Mouse (Mus musculus): ENCODE measurements around the gene Scnn1a. TPM values are rescaled to one million over a fixed set of nuclear protein-coding genes. Genes with fewer than 3 reads are reported as not detected.

Gene Scnn1a
- polyA plus RNA-seq, 1 experiment from 2014 or later = 0.21 TPM

DNA sequence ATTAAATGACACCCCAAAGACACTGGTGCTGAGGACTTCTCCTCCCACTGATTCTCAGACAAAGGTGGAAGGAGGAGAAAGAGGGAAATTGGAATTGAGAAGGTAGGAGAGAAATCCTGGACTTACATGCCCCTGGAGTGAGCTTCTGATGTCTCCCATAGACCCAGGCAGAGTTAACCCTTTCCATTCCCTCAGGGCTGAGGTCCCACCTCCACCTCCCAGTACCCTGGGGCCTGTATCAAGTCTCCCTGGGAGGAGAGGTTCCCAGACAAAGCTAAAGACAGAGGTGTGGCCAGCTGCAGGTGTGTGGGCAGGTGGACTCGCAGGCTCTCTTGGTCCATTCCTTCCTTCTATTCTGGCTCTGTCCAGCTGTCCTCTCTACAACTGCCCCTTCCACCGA is 61.6 kb downstream of the Scnn1a start:
- DNase-seq (ENCODE audit: low spot score) (no peak), ATAC-seq (replicated peaks; ENCODE audit: low FRiP score) (no peak)
- Histone ChIP-seq H3K4me1 (replicated peaks; ENCODE audit: control insufficient read depth, insufficient read depth, low read length) (peaks cover 6% of the 10 kb centered on the region; the same call in 1 of the 2 replicates), H3K4me2 (ENCODE audit: low read depth, low read length, severe bottlenecking) (no peak overlapping the region), H3K9me3 (ENCODE audit: control insufficient read depth, low read length) (no peaks in the 10 kb centered on the region), H3K36me3 (ENCODE audit: control insufficient read depth, insufficient read depth, low read length) (no peaks in the 10 kb centered on the region), H3K27me3 (ENCODE audit: control insufficient read depth, insufficient read depth, low read length) (peaks cover 35% of the 10 kb centered on the region), H3K9ac (ENCODE audit: low read length) (no peak overlapping the region), H3K27ac (ENCODE audit: low read depth, low read length) (no peak overlapping the region), H3K4me3 (ENCODE audit: low read depth, low read length) (no peak overlapping the region)
- WGBS = 59% methylated on average over 2 of the region's 2 CpGs

DNA sequence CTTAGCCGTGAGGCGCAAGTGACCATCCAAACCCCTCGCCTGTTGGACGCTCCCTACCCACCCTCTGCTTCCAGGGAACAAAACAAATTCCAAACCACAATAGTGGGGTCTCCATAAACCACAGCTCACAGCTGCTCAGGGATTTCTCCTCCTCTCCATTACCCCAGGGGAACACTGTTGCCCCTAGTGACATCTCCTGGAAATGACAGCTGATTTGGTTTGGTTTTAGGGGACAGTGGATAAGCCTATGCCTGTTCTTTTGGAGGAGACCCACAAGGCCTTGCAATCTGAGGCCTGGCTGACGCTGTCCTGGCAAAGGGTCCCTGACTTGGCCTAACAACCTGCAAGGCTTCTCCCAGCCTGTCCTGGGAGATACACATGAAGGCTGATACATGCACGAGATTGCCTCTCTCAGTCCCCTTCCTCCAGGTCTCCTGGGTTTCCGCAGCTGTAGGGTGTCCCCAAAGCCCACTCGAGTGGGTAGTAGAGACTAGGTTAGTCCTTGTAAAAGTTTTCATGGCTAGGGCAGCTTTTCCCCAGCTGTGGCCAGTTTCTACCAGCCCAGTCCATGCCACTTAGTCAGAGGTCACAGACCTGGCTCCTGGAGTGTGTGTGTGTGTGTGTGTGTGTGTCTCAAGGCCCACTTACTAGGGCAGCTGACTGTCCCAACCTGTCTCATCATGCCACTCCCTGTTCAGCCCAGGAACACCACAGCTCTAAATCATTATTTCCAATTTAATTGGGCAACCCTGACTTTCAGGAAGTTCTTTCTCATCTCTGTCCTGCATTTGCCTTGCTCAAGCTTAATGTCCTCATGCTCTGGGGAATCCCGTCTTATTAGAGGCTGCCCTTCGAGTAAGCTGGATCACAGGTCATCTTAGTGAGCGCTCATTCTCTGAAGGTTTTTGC is 64.9 kb downstream of the Scnn1a start:
- H3K4me1 ChIP-seq (replicated peaks; ENCODE audit: control insufficient read depth, insufficient read depth, low read length) = no peaks in the 10 kb centered on the region
- ATAC-seq (replicated peaks; ENCODE audit: low FRiP score) = no peak; the same call in 1 of the 2 replicates
- H3K4me3 ChIP-seq (ENCODE audit: low read depth, low read length) = no peak overlapping the region
- no peaks in the 10 kb centered on the region for H3K36me3 ChIP-seq (ENCODE audit: control insufficient read depth, insufficient read depth, low read length)
- peaks cover 12% of the 10 kb centered on the region for H3K27me3 ChIP-seq (ENCODE audit: control insufficient read depth, insufficient read depth, low read length)
- WGBS = 65% methylated on average over 11 of the region's 11 CpGs
- DNase-seq (ENCODE audit: low spot score) = no peak
- H3K4me2 ChIP-seq (ENCODE audit: low read depth, low read length, severe bottlenecking) = no peak overlapping the region
- H3K9me3 ChIP-seq (ENCODE audit: control insufficient read depth, low read length) = no peaks in the 10 kb centered on the region
- no peak overlapping the region for H3K9ac ChIP-seq (ENCODE audit: low read length)
- H3K27ac ChIP-seq (ENCODE audit: low read depth, low read length) = no peak overlapping the region

DNA sequence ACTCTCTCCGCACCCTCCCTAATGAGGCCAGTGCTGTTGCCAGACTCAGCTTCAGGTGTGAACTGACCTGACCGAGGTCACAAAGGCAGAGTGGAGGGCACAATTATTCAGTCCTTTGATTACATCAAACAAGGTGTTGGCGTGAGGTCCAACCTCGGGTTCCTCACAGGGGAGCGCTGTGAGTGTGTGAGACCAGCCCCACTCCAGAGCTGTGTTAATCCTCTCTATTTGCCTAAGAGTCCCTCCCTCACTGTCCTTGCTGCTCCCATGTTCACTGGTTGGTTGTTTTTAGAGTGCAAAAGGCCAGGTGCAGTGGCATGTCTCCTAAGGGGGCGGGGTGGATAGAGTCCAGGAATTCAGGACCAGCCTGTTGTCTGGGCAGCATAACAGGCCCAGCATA is 65.6 kb downstream of the Scnn1a start:
- H3K9me3 ChIP-seq (ENCODE audit: control insufficient read depth, low read length) = no peaks in the 10 kb centered on the region
- 78% methylated on average over 6 of the region's 6 CpGs for WGBS
- no peak overlapping the region for H3K4me2 ChIP-seq (ENCODE audit: low read depth, low read length, severe bottlenecking)
- peaks cover 4% of the 10 kb centered on the region; the same call in 1 of the 2 replicates for H3K27me3 ChIP-seq (ENCODE audit: control insufficient read depth, insufficient read depth, low read length)
- H3K4me1 ChIP-seq (replicated peaks; ENCODE audit: control insufficient read depth, insufficient read depth, low read length) = no peaks in the 10 kb centered on the region
- H3K27ac ChIP-seq (ENCODE audit: low read depth, low read length) = no peak overlapping the region
- DNase-seq (ENCODE audit: low spot score) = no peak
- no peaks in the 10 kb centered on the region for H3K36me3 ChIP-seq (ENCODE audit: control insufficient read depth, insufficient read depth, low read length)
- no peak overlapping the region for H3K9ac ChIP-seq (ENCODE audit: low read length)
- no peak for ATAC-seq (replicated peaks; ENCODE audit: low FRiP score)
- H3K4me3 ChIP-seq (ENCODE audit: low read depth, low read length) = no peak overlapping the region

- DNase-seq (ENCODE audit: low spot score) = no peak
- Histone ChIP-seq H3K4me1 (replicated peaks; ENCODE audit: control insufficient read depth, insufficient read depth, low read length) (no peaks in the 10 kb centered on the region), H3K27me3 (ENCODE audit: control insufficient read depth, insufficient read depth, low read length) (no peaks in the 10 kb centered on the region), H3K4me3 (ENCODE audit: low read depth, low read length) (no peak overlapping the region), H3K27ac (ENCODE audit: low read depth, low read length) (no peak overlapping the region), H3K9ac (ENCODE audit: low read length) (no peak overlapping the region), H3K9me3 (ENCODE audit: control insufficient read depth, low read length) (no peaks in the 10 kb centered on the region), H3K36me3 (ENCODE audit: control insufficient read depth, insufficient read depth, low read length) (no peaks in the 10 kb centered on the region), H3K4me2 (ENCODE audit: low read depth, low read length, severe bottlenecking) (no peak overlapping the region)
- ATAC-seq (replicated peaks; ENCODE audit: low FRiP score) = no peak
- WGBS = 84% methylated on average over 5 of the region's 5 CpGs
Observed at GRCm38 (mm10) chr6:125389853-125390252, 69.4 kb downstream of the Scnn1a start.

Other genes with a start within 250 kb of the Scnn1a start
- gene Chd4, start 224.7 kb upstream of the Scnn1a start, polyA plus RNA-seq (2014; fragmentation: Nextera tagmentation; extraction: Ambion mirVana) = 124 and 131 TPM in 2 replicates
- 65.4 and 70.3 TPM in 2 replicates for gene Nop2, start 188.8 kb upstream of the Scnn1a start, polyA plus RNA-seq (2014; fragmentation: Nextera tagmentation; extraction: Ambion mirVana)
- 10.5 and 12.3 TPM in 2 replicates for gene Iffo1, start 175.4 kb upstream of the Scnn1a start, polyA plus RNA-seq (2014; fragmentation: Nextera tagmentation; extraction: Ambion mirVana)
- gene Gapdh, start 154.2 kb upstream of the Scnn1a start, polyA plus RNA-seq (2014; fragmentation: Nextera tagmentation; extraction: Ambion mirVana) = 2,700 and 2,872 TPM in 2 replicates
- gene Ncapd2, start 129.0 kb upstream of the Scnn1a start, polyA plus RNA-seq (2014; fragmentation: Nextera tagmentation; extraction: Ambion mirVana) = 225 and 271 TPM in 2 replicates
- gene Mrpl51, start 128.9 kb upstream of the Scnn1a start, polyA plus RNA-seq (2014; fragmentation: Nextera tagmentation; extraction: Ambion mirVana) = 195 and 197 TPM in 2 replicates
- gene Vamp1, start 105.1 kb upstream of the Scnn1a start, polyA plus RNA-seq (2014; fragmentation: Nextera tagmentation; extraction: Ambion mirVana) = 1.9 and 2.1 TPM in 2 replicates
- gene Tapbpl, start 88.8 kb upstream of the Scnn1a start, polyA plus RNA-seq (2014; fragmentation: Nextera tagmentation; extraction: Ambion mirVana) = 1.1 and 1.8 TPM in 2 replicates
- gene Cd27, start 83.6 kb upstream of the Scnn1a start, polyA plus RNA-seq (2014; fragmentation: Nextera tagmentation; extraction: Ambion mirVana) = 1.3 and 2.3 TPM in 2 replicates
- not detected in 2 replicates for gene Tuba3a, start 34.6 kb upstream of the Scnn1a start, polyA plus RNA-seq (2014; fragmentation: Nextera tagmentation; extraction: Ambion mirVana)
- 15.6 and 16.6 TPM in 2 replicates for gene Ltbr, start 6.8 kb upstream of the Scnn1a start, polyA plus RNA-seq (2014; fragmentation: Nextera tagmentation; extraction: Ambion mirVana)
- gene Tnfrsf1a, start 28.7 kb downstream of the Scnn1a start, polyA plus RNA-seq (2014; fragmentation: Nextera tagmentation; extraction: Ambion mirVana) = 24.0 and 25.9 TPM in 2 replicates
- 0.12 and 0.19 TPM in 2 replicates for gene Plekhg6, start 60.1 kb downstream of the Scnn1a start, polyA plus RNA-seq (2014; fragmentation: Nextera tagmentation; extraction: Ambion mirVana)
- 40.5 and 47.4 TPM in 2 replicates for gene Cd9, start 174.1 kb downstream of the Scnn1a start, polyA plus RNA-seq (2014; fragmentation: Nextera tagmentation; extraction: Ambion mirVana)
- gene Vwf, start 226.1 kb downstream of the Scnn1a start, polyA plus RNA-seq (2014; fragmentation: Nextera tagmentation; extraction: Ambion mirVana) = 9.0 and 11.7 TPM in 2 replicates